Mouse (Mus musculus): ENCODE data around the gene Poc1a. TPM values are rescaled to one million over a fixed set of nuclear protein-coding genes. Genes with fewer than 3 reads are reported as not detected.

Poc1a gene
- polyA plus RNA-seq, 1 experiment: 6.1 TPM

DNA sequence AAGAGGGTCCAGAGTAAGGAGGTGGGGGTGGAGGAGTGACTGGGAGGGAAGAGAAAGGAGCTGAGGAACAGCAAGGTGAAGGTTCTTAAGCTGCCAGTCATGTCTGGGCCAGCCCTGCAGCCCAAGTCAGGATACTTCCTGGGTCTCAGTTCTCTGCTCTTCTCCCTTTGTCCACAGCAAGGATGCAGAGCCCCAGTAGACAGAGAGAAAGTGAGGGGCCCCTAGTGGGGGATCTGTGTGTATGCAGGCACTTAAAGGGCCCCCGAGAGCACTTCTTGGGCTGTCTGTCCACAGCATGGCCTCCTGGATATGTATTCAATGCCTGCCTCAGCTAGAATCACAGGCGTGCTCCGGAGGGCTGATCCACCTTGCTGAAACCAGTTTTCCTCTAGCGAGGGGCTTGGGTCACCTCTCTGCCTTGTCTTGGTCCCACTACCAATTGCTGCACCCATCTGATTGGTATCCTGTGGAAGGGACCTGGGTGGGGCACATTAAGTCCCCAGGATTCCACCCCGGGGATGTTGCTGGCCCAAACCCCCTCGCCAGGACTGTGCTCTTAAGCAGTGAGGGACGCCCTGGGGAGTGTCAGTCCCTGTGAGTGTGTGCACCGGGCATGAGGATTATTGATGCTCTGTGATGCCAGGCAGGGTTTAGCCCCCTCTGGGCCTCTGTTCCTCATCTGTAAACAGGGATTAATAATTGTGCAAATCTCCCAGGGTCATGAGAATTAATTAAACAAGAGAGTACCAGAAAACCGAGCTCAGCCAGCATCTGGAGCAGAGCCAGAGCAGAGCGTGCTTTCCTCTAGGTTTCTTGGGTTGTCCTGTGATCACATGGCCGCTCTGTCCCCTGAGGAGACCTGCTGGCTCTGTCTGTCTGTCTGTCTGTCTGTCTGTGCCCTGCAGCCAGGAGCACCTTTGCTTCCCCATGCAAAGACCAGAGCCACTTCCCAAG lies 114.1 kb downstream of the Poc1a start:
- no peaks in the 10 kb centered on the region for H3K36me3 ChIP-seq (ENCODE audit: control insufficient read depth, insufficient read depth, low read length)
- no peak overlapping the region for H3K27ac ChIP-seq (ENCODE audit: insufficient read depth, low read depth, low read length)
- no peaks in the 10 kb centered on the region for H3K27me3 ChIP-seq (replicated peaks; ENCODE audit: control insufficient read depth, insufficient read depth, low read length)
- TF ChIP-seq CTCF (conservative IDR thresholded peaks at IDR 0.05; ENCODE audit: insufficient read depth, insufficient read length, low read depth, low read length) (peak; percentile 32; the same call in 1 of the 2 replicates), POLR2A (IDR thresholded peaks at IDR 0.05; ENCODE audit: low read depth, low read length) (no peak)
- no peak overlapping the region for H3K4me3 ChIP-seq (ENCODE audit: insufficient read depth, low read depth, low read length)
- H3K4me1 ChIP-seq (ENCODE audit: control insufficient read depth, insufficient read depth, low read length): peaks cover 21% of the 10 kb centered on the region
- WGBS: 46% methylated on average over 11 of the region's 11 CpGs
- peak; percentile 76 for DNase-seq

DNA sequence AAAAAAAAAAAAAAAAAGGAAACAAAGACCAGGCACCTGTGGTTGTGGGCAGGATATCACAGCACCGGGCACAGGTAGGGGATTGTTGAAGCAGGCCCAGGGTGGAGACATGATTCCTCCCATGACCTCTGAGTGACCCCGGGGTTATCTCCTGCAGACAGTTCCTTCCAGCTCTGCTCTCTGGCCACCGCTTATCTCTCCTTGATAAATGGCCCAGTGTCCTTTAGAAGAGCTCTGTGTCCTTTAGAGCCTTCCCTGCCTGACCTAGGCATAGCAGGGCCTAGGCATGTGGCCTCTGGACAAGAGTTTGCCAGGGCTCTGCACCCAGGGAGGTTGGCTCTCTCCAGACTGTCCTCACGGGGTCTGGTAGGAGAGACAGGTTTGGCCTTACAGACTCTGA lies 116.9 kb downstream of the Poc1a start:
- 87% methylated on average over 4 of the region's 4 CpGs for WGBS
- H3K27me3 ChIP-seq (replicated peaks; ENCODE audit: control insufficient read depth, insufficient read depth, low read length): no peaks in the 10 kb centered on the region
- no peak overlapping the region for H3K27ac ChIP-seq (ENCODE audit: insufficient read depth, low read depth, low read length)
- H3K36me3 ChIP-seq (ENCODE audit: control insufficient read depth, insufficient read depth, low read length): no peaks in the 10 kb centered on the region
- peaks cover 19% of the 10 kb centered on the region for H3K4me1 ChIP-seq (ENCODE audit: control insufficient read depth, insufficient read depth, low read length)
- H3K4me3 ChIP-seq (ENCODE audit: insufficient read depth, low read depth, low read length): no peak overlapping the region
- peak; percentile 40 for DNase-seq
- TF ChIP-seq POLR2A (IDR thresholded peaks at IDR 0.05; ENCODE audit: low read depth, low read length): no peak
- no peak for TF ChIP-seq CTCF (conservative IDR thresholded peaks at IDR 0.05; ENCODE audit: insufficient read depth, insufficient read length, low read depth, low read length)

DNA sequence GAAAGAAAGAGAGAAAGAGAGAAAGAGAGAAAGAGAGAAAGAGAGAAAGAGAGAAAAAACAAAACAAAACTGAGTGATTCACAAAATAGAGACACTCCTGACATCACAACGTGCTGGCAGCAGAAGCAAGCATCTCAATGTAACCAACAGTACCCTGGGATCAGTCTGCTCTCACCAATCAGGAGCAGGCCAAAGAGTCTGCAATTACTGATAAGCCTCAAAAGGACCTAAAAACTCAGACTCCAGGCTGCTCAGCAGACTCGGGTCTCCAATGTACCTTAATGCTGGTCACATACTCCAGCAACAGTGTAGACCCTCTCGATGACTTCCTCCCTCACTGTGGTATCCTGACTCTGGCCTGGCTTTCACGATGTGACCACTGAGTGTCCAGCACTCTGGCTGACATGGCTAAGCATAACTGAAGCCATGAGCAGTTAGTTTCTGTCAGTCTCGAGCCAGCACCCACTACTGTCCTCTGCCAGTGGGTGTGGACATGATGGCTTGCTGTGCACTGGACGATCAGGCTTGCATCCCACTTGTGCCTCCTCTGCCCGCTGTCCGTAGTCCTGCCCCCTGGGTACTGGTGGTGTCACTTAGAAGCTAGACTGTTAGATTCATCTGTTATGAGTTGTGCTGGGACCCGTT lies 117.9 kb downstream of the Poc1a start:
- no peak overlapping the region for H3K4me3 ChIP-seq (ENCODE audit: insufficient read depth, low read depth, low read length)
- WGBS: 64% methylated on average over 9 of the region's 9 CpGs
- H3K4me1 ChIP-seq (ENCODE audit: control insufficient read depth, insufficient read depth, low read length): peaks cover 13% of the 10 kb centered on the region
- TF ChIP-seq CTCF (conservative IDR thresholded peaks at IDR 0.05; ENCODE audit: insufficient read depth, insufficient read length, low read depth, low read length) (no peak), POLR2A (IDR thresholded peaks at IDR 0.05; ENCODE audit: low read depth, low read length) (no peak)
- H3K36me3 ChIP-seq (ENCODE audit: control insufficient read depth, insufficient read depth, low read length): no peaks in the 10 kb centered on the region
- no peak overlapping the region for H3K27ac ChIP-seq (ENCODE audit: insufficient read depth, low read depth, low read length)
- no peak for DNase-seq
- H3K27me3 ChIP-seq (replicated peaks; ENCODE audit: control insufficient read depth, insufficient read depth, low read length): no peaks in the 10 kb centered on the region

DNA sequence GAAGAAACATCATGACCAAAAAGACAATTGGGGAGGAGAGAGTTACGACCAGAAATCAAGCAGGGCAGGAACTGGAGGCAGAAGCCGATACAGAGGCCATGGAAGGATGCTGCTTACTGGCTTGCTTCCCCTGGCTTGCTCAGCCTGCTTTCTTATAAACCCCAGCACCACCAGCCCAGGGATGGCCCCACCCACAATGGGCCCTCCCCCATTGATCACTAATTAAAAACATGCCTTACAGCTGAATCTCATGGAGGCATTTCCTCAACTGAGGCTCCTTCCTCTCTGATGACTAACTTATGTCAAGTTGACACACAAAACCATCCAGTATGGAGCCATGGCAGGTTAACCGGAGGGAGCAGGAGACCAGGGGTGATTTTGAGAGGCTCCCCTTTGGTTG lies 118.9 kb downstream of the Poc1a start:
- H3K4me1 ChIP-seq (ENCODE audit: control insufficient read depth, insufficient read depth, low read length): peaks cover 10% of the 10 kb centered on the region
- TF ChIP-seq POLR2A (IDR thresholded peaks at IDR 0.05; ENCODE audit: low read depth, low read length): no peak
- no peak for TF ChIP-seq CTCF (conservative IDR thresholded peaks at IDR 0.05; ENCODE audit: insufficient read depth, insufficient read length, low read depth, low read length)
- DNase-seq: no peak
- H3K4me3 ChIP-seq (ENCODE audit: insufficient read depth, low read depth, low read length): no peak overlapping the region
- H3K27ac ChIP-seq (ENCODE audit: insufficient read depth, low read depth, low read length): no peak overlapping the region
- 85% methylated on average over 3 of the region's 3 CpGs for WGBS
- no peaks in the 10 kb centered on the region for H3K36me3 ChIP-seq (ENCODE audit: control insufficient read depth, insufficient read depth, low read length)
- no peaks in the 10 kb centered on the region for H3K27me3 ChIP-seq (replicated peaks; ENCODE audit: control insufficient read depth, insufficient read depth, low read length)

Other genes with a start within 250 kb of the Poc1a start
- gene Col6a4, start 184.3 kb upstream of the Poc1a start, polyA plus RNA-seq (2012; rRNA removed): 0.59 and 0.62 TPM in 2 replicates
- gene Glyctk, start 122.9 kb upstream of the Poc1a start, polyA plus RNA-seq (2012; rRNA removed): 168 and 212 TPM in 2 replicates
- gene Wdr82, start 110.1 kb upstream of the Poc1a start, polyA plus RNA-seq (2012; rRNA removed): 37.6 and 38.9 TPM in 2 replicates
- 28.5 and 32.6 TPM in 2 replicates for gene Ppm1m, start 81.3 kb upstream of the Poc1a start, polyA plus RNA-seq (2012; rRNA removed)
- 24.4 and 29.7 TPM in 2 replicates for gene Twf2, start 78.0 kb upstream of the Poc1a start, polyA plus RNA-seq (2012; rRNA removed)
- gene Tlr9, start 58.5 kb upstream of the Poc1a start, polyA plus RNA-seq (2012; rRNA removed): 2.0 and 4.2 TPM in 2 replicates
- 315 and 343 TPM in 2 replicates for gene Alas1, start 32.4 kb upstream of the Poc1a start, polyA plus RNA-seq (2012; rRNA removed)
- gene Dusp7, start 87.6 kb downstream of the Poc1a start, polyA plus RNA-seq (2012; rRNA removed): 38.8 and 44.1 TPM in 2 replicates
- gene Rpl29, start 148.4 kb downstream of the Poc1a start, polyA plus RNA-seq (2012; rRNA removed): 452 and 521 TPM in 2 replicates
- gene Acy1, start 157.3 kb downstream of the Poc1a start, polyA plus RNA-seq (2012; rRNA removed): 141 and 154 TPM in 2 replicates
- gene Abhd14b, start 166.4 kb downstream of the Poc1a start, polyA plus RNA-seq (2012; rRNA removed): 470 and 526 TPM in 2 replicates
- 137 and 146 TPM in 2 replicates for gene Abhd14a, start 166.6 kb downstream of the Poc1a start, polyA plus RNA-seq (2012; rRNA removed)
- 90.3 and 115 TPM in 2 replicates for gene Pcbp4, start 172.2 kb downstream of the Poc1a start, polyA plus RNA-seq (2012; rRNA removed)
- 0.07 TPM in 1 of 2 replicates, not detected in the other for gene Gpr62, start 184.9 kb downstream of the Poc1a start, polyA plus RNA-seq (2012; rRNA removed)
- 17.5 and 20.7 TPM in 2 replicates for gene Rrp9, start 194.9 kb downstream of the Poc1a start, polyA plus RNA-seq (2012; rRNA removed)
- gene Parp3, start 195.9 kb downstream of the Poc1a start, polyA plus RNA-seq (2012; rRNA removed): 25.8 and 31.9 TPM in 2 replicates
- gene Iqcf1, start 218.9 kb downstream of the Poc1a start, polyA plus RNA-seq (2012; rRNA removed): not detected in 2 replicates
- gene Iqcf5, start 233.5 kb downstream of the Poc1a start, polyA plus RNA-seq (2012; rRNA removed): 0.39 TPM in 1 of 2 replicates, not detected in the other